Mouse (Mus musculus): ENCODE data around the gene Btn1a1. TPM values are rescaled to one million over a fixed set of nuclear protein-coding genes. Genes with fewer than 3 reads are reported as not detected.

The Btn1a1 gene
- total RNA-seq (2014; fragmentation: Nextera tagmentation): not detected in 2 replicates
- total RNA-seq (2017): not detected in 2 replicates

GRCm38 (mm10) chr13:23465600-23466109, at the start of gene Btn1a1:
TSS of gene Btn1a1 (minus strand) at chr13:23465901.
- ATAC-seq (replicated peaks; ENCODE audit: low FRiP score, low TSS enrichment, poor library complexity, severe bottlenecking): peak; percentile 62

DNA sequence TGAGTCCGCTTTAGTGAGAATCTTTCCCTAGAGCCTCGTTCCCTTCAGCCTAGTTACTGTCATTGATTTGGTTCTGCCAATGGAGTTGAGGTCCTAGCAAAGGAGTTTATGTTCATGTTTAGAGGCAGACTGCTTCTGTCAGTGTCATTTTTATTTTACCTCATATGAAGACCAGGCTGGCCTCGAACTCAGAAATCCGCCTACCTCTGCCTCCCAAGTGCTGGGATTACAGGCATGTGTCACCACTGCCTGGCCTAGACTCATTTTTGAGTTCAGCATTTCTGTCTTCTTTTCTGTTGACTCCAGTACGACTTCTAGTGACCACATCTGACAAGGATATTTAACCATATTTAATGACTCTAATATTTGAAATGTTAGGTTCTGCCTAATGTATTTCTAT, 49.6 kb upstream of the Btn1a1 start:
- no peak for ATAC-seq (replicated peaks; ENCODE audit: low FRiP score, low TSS enrichment, poor library complexity, severe bottlenecking)

GRCm38 (mm10) chr13:23513517-23513916, 47.8 kb upstream of the Btn1a1 start:
- ATAC-seq (replicated peaks; ENCODE audit: low FRiP score, low TSS enrichment, poor library complexity, severe bottlenecking): no peak

DNA sequence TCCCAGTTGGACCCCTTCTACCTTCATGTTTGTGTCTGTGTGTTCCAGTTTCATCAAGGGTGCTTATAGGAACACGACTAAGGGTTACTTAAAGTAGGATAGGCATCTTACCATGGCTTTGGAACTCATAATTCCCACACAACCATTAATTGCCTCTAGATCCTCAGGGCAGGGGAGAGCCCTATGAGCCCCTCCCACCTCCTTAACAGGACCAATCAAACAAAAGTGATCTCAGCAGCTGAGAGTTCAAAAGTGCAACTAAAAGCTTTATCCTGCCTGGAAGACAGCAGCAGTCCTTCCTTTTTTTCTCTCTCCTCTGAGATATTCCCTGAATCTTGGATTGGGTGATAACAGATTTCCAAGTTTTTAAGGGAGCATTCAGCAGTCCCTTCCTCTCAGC, 44.4 kb upstream of the Btn1a1 start:
- no peak for ATAC-seq (replicated peaks; ENCODE audit: low FRiP score, low TSS enrichment, poor library complexity, severe bottlenecking)

DNA sequence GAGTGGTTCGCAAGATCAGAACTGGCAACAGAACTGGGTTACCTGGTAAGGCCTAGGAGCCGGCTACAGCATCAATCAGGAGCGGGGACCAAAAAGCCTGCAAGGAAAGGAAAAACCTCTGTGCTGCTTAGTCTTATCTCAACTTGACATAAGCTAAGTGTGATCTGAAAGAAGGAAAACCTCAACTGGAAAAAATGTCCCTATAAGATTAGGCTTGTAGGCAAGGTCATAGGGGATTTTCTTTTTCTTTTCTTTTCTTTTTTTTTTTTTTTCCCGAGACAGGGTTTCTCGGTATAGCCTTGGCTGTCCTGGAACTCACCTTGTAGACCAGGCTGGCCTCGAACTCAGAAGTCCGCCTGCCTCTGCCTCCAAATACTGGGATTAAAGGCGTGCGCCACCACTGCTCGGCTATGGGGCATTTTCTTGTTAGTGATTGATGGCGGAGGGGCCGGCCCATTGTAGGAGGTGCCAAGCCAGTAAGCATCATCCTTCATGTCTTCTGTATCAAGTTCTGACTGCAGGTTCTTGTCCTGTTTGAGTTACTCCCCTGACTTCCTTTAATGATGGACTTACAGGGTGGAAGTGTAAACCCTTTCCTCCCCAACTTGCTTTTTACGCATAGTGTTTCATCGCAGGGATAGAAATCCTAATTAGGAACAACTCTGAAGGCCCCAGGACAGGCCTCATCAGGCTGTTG, 41.3 kb upstream of the Btn1a1 start:
- peak; percentile 52; the same call in 1 of the 2 replicates for ATAC-seq (replicated peaks; ENCODE audit: low FRiP score, low TSS enrichment, poor library complexity, severe bottlenecking)

DNA sequence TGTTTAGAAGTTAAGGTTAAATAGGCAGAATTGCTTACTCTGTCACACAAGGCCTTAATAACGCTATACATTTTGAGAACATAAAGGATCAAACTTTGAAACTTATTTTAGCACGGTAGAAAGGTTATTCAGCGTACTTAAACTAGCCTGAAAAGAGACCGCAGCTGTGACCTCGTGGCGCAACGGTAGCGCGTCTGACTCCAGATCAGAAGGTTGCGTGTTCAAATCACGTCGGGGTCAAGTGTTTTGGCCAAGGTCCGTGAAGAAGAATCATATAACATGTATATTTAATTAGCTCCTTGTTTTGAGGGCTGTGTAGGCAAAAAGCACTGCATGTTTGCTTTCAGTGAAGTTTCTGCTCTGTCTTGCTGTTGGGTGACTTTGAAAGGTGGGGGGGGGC, 40.6 kb upstream of the Btn1a1 start:
- ATAC-seq (replicated peaks; ENCODE audit: low FRiP score, low TSS enrichment, poor library complexity, severe bottlenecking): no peak

GRCm38 (mm10) chr13:23505662-23506345, 40.1 kb upstream of the Btn1a1 start:
- peak; percentile 17; the same call in 1 of the 2 replicates for ATAC-seq (replicated peaks; ENCODE audit: low FRiP score, low TSS enrichment, poor library complexity, severe bottlenecking)

GRCm38 (mm10) chr13:23503797-23504196, 38.1 kb upstream of the Btn1a1 start:
- ATAC-seq (replicated peaks; ENCODE audit: low FRiP score, low TSS enrichment, poor library complexity, severe bottlenecking): peak; percentile 41; the same call in 1 of the 2 replicates

DNA sequence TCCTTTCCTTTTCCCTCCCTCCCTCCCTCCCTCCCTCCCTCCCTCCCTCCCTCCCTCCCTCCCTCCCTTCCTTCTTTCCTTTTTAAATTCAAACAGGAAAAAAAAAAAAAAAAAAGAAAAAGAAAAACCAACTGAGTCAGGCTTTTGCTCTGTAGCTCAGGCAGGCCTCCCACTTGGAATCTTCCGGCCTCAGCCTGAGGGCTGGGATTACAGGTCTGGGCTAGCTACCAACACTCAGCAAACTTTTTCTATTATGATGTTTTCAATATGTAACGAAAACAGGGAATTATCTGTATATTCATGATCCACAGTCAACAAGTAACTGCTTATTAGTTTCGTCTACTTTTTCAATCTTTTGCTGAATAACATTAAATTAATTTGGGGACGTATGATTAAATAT, 37.2 kb upstream of the Btn1a1 start:
- no peak for ATAC-seq (replicated peaks; ENCODE audit: low FRiP score, low TSS enrichment, poor library complexity, severe bottlenecking)

- no peak for ATAC-seq (replicated peaks; ENCODE audit: low FRiP score, low TSS enrichment, poor library complexity, severe bottlenecking)
These were observed 36.4 kb upstream of the Btn1a1 start for GRCm38 (mm10) chr13:23502031-23502567.

DNA sequence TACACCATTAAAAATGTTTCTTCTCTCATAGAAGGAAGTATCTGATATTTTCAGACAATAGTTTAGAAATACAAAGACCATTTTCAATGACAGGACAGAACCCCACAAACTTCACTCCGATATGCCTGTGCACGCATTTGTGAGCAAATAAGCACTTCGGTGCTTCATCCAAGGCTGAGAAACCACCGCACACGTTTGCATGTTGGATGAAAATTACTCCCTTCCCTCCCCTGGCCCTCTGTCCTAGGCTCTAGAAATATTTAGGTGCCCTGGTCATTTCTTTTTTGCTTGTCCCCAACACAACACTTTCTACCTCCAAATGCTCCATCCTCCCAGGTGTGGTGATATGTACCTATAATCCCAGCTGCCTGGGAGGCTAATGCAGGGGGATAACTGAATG, 35.8 kb upstream of the Btn1a1 start:
- no peak for ATAC-seq (replicated peaks; ENCODE audit: low FRiP score, low TSS enrichment, poor library complexity, severe bottlenecking)

- peak; percentile 38 for ATAC-seq (replicated peaks; ENCODE audit: low FRiP score, low TSS enrichment, poor library complexity, severe bottlenecking)
These were observed 34.9 kb upstream of the Btn1a1 start for GRCm38 (mm10) chr13:23500424-23501200.

DNA sequence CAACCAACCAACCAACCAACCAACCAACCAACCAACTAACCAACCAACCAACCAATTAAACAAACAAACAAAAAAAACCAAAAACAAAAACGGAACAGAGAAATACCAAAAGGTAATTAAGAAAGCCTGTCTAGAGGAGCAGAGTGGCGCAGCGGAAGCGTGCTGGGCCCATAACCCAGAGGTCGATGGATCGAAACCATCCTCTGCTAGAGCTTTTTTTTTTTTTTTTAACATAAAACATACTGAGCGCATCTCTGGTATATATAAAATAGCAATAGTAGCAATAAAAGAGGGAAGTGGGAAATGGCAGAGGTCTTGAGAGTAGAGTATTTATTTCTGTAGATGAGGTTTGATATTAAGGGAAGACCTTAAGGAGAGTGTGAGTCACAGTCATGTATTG, 34.2 kb upstream of the Btn1a1 start:
- ATAC-seq (replicated peaks; ENCODE audit: low FRiP score, low TSS enrichment, poor library complexity, severe bottlenecking): no peak

DNA sequence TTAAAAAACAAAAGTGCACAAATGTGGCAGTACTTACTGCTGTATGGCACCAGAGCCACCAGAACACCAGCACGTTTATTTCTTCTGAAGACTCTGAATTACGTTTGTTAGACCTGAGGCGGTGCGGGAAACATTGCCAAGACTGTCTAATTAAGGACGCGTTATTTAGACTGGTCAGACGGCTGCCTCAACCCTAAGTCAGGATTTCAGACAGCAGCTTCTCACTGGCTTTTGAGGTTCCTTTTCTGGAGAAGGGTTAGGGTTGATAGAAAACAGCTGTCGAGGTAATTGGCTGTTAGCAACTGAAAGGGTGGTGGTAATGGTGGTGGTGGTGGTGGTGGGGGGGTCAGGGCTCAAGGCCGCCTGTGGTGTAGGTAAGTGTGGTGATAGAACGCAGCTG, 33.0 kb upstream of the Btn1a1 start:
- no peak for ATAC-seq (replicated peaks; ENCODE audit: low FRiP score, low TSS enrichment, poor library complexity, severe bottlenecking)

DNA sequence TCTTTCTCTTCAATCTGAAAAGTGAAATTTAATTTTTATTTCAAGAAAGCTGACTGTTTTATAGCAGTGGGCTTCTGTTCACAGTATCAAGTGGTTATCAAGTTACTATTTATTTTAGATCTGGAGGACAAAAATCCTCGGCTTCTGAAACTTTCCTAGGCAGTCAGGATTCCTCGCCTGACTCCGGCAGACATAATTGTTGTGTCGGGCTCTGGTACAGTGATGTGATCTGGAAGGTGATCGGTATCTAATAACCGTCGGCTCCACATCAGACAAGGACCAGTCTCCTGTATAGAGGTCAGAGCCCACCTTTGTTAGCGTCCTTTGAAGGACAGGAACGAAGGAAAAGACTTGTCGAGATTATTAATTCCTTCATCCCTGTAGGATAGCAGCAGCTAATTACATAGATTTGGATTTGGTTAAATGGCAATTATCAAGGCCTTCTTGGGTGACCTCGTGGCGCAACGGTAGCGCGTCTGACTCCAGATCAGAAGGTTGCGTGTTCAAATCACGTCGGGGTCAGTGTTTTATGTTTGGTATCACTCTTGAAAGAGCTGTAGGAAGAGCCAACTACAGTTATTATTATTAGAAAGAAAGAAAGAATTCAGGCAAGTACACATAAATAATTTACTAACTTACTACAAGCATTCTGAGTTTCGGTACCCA, 32.1 kb upstream of the Btn1a1 start:
- no peak for ATAC-seq (replicated peaks; ENCODE audit: low FRiP score, low TSS enrichment, poor library complexity, severe bottlenecking)

- ATAC-seq (replicated peaks; ENCODE audit: low FRiP score, low TSS enrichment, poor library complexity, severe bottlenecking): no peak
These were observed 29.8 kb upstream of the Btn1a1 start for GRCm38 (mm10) chr13:23495526-23495925.

GRCm38 (mm10) chr13:23491990-23492389, 26.3 kb upstream of the Btn1a1 start:
- ATAC-seq (replicated peaks; ENCODE audit: low FRiP score, low TSS enrichment, poor library complexity, severe bottlenecking): 0 out of 2 replicates have a peak, but pooled peaks have one; percentile 54

GRCm38 (mm10) chr13:23491263-23491662, 25.6 kb upstream of the Btn1a1 start:
- 0 out of 2 replicates have a peak, but pooled peaks have one; percentile 32 for ATAC-seq (replicated peaks; ENCODE audit: low FRiP score, low TSS enrichment, poor library complexity, severe bottlenecking)

DNA sequence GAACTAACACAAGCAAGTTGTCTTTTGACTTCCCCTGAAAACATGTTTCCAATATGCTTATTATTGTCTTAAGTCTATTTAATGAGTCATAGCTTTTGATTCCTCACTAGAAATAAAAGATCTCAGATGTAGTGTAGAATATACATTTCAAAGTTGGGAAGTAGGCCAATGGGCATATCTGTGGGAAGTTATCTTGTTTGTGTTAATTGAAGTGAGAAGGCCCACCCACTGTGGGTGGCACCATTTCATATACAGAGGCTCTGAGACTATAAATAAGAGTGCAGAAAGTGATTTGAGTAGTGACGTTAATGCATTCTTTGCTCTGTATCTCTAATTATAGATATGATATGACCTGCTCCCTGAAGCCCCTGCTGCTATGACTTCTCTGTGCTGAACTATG, 25.2 kb upstream of the Btn1a1 start:
- ATAC-seq (replicated peaks; ENCODE audit: low FRiP score, low TSS enrichment, poor library complexity, severe bottlenecking): peak; percentile 16; the same call in 1 of the 2 replicates
